Mouse (Mus musculus) 3134 (cell line): ENCODE measurements around the gene Skp1a.

Source experiments
- DNase-seq: peaks from one replicate; pipeline ENCODE4 v3.0.0-alpha.2; 2011; ENCODE audit warnings: low spot score; ENCODE audit not compliant: insufficient read length; ENCODE audit errors: extremely low read depth

Gene Skp1a

DNA sequence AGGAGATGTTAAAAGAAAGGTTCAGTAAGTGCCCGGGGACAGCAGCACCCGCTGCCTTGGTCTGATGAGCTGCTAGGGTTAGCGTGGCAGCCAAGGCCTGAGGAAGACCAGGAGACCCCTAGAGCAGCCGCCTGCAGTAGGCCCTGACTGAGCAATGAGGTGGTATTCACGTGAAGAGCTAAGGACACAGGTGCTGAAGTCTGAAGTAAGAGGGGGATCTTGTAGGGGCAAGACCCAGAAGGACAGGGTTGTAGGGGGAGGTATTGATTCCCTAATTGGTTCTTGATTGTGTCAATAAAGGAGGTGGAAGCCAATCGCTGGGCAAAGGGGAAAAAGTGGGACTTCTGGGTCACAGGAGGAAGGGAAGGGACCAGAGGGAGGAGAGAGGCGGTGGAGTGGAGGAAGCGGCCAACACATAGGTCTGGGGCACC is 45.2 kb downstream of the Skp1a start:
- no peak for DNase-seq

DNA sequence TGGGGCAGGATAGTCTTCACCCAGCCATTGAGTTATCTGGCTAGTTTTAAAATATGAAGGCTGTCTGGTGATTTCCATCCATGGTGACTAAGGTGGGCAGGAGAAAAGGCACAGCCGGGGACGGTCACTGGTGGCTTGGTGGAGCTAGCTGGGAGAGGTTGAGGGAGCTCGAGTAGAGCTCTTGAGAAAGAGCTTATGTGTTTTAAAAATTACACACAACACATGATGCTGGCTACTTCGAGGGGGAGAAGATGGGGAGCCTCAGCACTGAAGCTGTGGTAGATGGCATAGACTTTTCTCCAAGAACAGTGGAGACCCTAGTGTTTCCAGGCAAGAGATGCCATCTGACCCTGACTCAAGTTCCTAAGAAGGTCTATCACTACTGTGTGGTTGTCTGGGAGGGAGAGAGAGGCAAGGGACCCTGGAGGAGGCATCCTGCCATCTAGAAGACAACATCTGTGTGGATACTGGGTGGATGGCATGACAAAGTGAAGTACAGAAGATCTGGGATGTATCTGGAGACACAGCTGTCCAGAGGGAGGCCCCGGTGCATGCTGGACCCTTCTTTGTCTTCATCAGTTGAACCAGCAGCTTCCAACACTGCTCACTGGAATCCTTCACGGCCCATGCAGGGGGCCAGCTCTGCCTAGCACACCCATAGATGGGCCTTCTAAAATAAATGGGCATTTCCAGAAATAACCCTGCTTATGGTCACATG is 45.8 kb downstream of the Skp1a start:
- DNase-seq, result no peak

DNA sequence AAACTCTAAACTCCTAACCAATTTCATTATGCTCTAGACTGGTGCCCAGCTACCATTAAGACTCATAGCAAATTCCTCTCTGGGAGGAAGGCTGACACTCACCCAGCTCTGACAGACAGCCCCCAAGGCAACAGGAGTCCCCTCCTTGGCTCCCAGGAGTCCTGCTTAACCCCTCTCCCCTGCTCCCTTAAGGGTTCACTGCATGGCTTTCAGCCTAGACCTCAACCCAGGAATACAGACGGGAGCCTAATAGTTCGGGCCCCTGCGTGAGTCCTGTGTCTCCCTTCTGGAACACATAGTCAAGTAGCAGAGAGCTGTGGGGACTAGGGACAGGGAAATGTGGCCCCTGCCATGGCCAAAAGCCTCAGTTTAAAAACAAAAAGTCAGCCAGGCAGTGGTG is 46.4 kb downstream of the Skp1a start:
- no peak for DNase-seq

DNA sequence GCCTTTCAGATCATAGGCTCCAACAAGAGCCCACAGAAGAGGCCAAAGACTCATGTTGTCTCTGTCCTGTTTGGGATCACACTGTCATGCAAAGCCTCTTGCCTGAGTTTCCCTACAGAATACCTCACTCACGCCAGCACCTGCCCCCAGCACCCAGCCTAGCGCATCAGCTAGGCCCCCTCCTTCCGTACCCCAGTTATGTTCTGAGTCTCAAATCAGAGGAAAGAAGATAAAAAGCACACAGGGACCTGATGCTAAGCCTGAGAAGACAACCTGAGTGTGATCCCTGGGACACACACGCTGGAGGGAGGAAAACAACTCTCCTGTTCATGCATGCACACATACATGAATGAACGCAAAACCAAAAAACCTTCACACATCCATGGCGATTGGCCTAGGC is 47.2 kb downstream of the Skp1a start:
- no peak for DNase-seq

DNA sequence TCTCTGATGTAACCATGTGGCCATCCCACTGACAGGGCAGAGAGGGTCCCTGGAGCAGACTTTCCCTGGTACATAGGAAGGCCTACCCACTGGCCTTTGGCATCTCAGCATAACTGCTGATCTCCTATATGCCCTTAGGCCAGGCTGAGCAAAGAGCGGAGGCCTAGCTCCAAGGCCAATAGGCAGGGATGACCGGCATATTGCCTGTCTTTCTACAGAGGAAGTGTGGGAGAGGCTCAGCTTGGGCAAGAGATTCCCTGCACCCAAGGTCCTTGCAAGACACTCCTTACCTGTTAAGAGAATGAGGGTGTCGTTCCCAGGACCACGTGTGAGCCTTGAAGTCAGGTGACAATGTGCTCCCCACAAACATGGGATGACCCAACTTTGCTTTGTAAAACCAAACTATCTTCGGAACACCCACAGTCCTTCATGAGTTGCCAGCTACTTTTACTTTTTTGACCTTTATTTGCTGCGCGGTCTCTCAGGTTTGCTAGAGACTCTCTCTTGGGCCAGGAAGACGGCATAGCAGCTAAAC is 47.9 kb downstream of the Skp1a start:
- DNase-seq, result no peak

DNA sequence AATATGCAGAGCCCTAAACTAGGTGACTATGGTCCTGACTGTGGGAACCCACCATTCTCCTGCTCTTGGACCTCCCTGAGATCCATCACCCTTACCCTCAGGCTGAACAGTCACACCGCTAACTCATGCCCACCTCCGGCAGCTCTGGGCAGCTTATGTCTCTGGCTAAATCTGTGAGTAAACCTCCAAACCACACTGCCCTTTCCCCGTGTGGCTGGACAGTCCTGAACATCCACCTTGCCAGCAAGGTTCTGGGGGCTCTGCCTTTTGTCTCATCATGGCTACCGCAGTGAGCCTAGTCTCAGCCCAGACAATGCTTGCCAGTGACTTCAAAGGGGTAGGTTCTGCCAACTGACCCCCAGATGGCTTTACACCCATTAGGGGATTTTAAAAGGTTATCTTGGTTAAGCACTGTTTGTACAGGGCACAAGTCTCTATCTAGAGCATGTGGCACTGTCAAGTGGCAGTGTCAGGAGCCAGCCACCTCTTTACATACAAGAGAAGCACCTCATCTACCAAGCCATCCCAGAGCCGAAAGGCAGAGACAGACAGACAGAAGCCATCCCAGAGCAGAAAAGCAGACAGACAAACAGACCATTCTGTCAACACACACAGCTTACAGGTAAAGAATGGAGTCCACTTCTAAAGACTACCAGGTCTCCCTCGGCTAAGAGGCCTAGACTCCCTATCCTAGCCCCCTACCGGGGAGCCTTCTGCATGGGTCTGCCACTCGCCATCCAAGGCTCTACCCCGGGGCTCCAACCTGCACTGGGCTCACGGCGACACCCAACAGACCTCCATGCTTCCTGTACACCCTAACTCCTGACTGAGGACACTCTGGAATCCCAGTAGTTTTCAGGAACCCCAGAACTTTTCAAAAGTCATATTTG is 49.0 kb downstream of the Skp1a start:
- DNase-seq, result no peak

DNA sequence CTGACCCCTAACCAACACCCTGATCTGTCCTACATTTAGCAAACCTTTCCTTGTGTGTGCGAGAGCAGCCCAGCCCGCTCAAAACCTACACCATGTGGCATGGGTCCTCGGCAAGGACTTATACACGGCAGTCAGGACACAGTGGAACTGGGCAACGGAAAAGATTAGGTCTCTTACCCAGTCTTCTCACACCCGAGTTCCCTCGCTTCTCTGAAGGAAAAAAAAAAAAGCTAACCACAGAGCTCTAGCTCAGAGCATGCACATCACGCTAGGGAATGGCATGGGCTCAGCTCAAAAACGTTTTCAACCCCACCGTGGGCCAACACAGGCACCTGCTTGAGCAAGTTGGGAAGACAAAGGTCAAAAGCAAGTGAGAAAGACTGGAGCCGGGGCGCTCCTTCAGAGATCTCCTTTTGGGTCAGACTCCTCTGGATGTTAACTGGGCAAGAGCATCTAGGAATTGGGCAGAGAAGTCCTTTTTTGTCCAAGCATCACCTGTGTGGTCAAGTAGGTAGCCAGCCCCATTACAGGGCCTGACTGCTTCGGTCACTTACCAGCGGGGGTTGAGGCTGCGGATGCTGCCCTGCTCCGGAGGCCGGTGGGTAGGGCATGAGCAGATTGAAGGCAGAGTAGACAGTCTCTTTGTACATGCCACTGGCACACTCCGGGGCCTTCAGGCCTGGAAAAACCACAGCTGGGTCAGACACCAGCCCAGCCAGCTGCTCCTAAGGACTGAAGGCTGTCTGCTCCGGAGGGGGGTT is 50.0 kb downstream of the Skp1a start:
- peak; percentile 43 for DNase-seq

DNA sequence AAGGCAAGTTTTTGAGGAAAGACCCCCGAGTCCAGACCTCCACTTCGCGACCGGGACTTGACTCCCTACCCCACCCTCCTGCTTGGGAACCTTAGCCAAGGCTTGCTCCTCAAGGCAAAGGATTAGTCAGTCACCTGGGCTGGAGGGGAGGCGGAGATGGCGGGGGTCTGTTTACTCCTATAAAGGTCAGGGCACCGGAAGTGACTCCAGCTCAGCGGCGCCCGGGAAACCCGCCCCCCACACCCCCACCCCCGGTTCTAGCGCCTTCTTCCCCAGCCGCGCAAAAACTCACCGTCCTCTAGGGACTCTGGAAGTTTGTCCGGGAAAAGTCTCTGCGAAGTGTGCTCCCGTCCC is 50.6 kb downstream of the Skp1a start:
- no peak for DNase-seq

DNA sequence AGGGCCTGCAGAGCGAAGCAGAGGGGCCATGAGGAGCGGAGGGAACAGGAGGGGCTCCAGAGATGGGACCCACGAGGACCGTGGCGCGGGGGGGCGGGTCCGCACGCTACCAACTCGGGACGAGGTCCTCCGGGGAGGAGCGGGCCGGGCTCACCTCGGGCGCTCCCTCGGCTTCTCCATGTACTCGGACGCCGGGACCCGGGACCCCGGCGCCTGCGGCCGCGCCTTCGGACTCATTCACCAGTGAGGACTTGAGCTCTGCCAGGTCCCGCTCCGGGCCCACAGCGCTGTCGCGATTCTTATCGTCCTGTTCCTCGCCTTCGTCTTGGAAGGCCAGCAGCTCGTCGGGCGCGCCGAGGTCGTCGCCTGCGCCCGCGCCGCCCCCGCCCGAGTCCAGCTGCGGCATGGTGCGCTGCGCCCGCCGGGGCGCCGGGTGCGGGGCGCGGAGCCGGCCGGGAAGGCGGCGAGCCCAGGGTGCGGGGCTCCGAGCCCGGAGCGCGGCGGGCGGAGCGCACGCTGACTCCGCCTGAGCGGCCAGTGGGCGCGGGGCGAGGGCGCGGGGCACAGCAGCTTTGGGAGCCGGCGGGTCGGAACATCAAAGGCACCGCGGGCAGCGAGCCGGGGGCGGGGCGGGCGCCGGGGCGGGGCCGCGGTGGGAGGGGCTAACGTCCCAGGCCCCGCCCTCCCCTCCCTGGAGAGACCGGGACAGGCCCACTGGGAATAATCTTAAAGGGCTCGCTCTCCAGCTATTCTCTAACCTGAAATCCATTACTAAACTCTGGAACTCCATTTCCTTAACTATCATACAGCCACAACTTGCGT is 51.2 kb downstream of the Skp1a start, which contains the start of gene Tcf7:
TSS of gene Tcf7 (minus strand) at position 241 of the 822 bp plus-strand sequence.
- DNase-seq, result peak; percentile 78

DNA sequence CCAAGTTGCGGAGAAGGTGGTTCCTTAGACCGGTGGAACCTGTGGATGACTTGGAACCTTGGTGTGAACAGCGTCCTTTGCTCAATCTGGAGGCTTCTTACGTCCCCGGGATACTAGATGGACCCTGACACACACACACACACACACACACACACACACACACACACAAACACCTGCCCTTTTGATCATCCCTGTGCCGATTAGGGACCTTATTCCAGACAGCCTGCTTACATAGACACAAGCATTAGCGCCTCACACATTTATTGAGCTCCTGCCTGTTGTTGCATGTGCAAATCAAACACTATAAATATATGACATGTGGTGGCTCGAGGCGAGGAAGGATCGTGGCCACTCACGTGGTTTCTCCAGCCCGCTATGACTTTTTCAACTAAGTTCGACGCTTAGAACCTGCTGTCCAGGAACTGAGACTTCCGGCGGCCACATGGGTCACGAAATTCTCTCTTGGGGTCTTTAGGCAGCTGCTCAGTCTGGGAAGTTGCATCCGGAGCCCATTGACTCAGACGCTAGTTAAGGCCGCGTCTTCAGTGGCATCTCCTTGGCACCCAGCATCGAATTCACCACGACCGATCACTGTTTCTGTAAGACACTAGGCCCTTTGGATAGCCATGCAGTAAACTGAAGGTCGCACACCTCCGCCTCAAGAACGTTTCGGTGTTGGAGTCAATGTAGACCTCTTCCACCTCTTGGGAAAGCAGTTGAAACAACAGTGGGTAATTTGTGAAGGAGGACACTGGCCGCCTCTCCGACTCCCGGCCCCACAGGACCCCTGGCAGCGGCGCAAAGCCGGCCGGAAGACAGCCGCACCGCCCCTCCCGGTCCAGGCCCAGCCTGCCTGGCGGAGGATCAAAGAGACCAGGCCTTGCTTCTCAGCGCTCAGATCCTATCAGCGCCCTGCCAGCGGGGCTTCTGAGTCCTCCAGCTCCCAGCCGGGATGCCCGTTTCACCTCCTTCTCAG is 52.1 kb downstream of the Skp1a start:
- no peak for DNase-seq

DNA sequence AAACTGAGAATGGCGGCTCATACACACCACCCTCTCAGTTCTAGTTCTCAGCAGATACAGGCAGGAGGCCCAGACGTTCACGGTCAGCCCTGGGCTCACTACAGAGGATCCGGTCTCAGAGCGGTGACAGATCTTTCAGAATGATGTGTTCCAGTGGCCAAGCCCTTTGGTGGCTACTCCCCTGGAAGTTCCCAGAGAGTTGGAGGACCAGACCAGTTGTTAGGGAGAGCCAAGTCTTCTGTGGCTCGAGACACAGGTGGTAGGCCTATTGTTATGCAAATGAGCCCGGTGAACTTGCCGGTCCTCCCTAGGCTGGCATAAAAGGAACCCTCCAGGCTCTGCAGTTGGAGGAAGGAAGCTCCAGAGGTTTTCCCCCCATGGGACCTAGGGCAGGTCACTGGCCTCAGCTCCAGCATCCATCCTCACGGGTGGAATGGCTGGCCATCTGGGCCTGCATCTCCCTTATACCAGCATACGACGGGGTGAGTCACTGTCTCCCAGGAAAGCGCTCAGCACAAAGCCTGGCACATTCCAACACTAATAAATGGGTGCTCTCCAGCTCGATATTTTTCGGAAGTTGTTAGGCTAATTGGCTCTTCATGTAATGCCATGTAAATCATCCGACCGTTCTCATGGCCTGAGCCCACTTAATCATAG is 54.6 kb downstream of the Skp1a start:
- peak; percentile 43 for DNase-seq

DNA sequence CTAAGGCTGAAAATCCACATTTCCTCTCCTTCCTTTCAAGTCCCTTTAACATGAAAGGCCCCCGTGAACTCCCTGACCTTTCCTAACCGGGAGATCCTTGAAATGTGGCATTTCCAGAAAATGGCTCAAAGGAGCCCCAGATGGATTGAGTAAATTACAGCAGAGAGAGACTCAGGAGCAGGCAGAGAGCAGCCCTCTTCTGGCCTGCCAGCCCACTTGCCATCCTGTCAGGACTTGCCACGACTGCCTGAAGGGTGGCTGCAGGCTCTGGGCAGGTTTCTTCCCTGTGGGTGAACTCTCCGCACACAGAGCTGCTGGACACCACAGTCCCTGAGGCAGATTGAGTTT is 55.1 kb downstream of the Skp1a start:
- DNase-seq, result peak; percentile 54

DNA sequence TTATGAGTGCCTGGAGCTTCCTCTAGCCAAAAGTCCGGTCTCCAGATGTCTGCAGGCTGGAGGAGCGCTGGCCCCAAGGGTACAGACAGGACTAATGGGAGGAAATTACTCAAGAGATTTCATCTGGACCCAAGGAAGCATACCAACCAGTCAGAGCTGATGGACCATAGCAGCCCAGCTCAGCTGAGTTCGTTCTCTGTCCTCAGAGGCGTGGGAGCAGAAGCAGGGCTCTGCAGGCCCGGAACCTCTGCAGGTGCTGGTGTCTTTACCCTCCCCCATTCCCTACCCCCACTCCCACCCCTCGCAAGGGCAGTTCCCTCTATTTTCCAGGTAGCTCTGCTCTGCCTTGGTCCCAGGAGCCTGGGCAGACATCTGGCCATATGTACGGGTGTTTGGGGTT is 60.6 kb downstream of the Skp1a start:
- DNase-seq, result no peak

DNA sequence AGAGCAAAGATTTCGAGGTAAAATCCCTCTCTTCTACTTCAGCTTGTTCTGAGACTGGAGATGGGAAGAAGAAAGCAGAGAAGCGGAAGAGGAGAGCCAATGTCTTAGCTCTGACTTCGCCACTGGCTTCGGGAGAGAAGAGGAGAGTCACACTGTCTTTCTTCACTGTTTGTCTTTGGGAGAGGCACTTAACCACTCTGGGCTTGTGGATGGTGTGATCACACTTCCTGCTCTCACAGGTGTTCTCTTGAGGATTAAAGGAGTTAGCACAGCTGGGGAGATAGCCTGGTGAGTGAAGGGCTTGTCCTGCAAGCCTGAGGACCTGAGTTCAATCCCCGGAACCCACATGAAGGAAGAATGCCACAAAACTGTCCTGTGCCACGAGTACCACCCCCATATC is 61.1 kb downstream of the Skp1a start:
- no peak for DNase-seq

DNA sequence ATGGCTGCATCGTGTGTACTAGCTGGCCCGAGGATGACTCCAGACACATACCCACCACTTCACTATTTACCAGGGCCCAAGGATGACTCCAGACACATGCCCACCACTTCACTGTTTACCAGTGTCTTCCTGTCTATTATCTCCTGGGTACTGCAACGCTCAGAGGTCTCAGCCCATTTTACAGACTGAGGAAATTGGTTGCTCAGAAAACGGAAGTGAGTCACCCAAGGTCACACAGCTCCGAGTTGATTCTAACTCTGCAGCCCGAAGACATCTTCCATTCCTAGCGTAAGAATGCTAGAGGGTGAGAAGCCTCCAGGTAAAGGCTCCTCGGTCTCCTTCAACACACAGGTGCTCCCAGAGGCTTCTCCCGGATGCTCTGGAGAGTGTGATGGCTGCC is 62.3 kb downstream of the Skp1a start:
- DNase-seq, result no peak
